Mouse (Mus musculus) heart, adult 2 months (tissue): Measurements from ENCODE around the gene Hoga1. TPM values are rescaled to one million over a fixed set of nuclear protein-coding genes. Genes with fewer than 3 reads are reported as not detected.

Source experiments
- DNase-seq, 2 experiments: peaks; one replicate each; pipeline ENCODE4 v3.0.0; 2021
- H3K27ac ChIP-seq: fragments of 200-600 bp; 2 replicates; pipeline ENCODE4 v1.8.1; 2022
- H3K27me3 ChIP-seq: fragments of 200-500 bp; 2 replicates; pipeline ENCODE4 v1.6.1; 2012; ENCODE audit warnings: mild to moderate bottlenecking, low read length, inconsistent platforms, mixed read lengths; ENCODE audit not compliant: control insufficient read depth, insufficient read depth
- H3K36me3 ChIP-seq: fragments of 200-500 bp; 2 replicates; pipeline ENCODE4 v1.6.1; 2012; ENCODE audit warnings: low read length, inconsistent platforms; ENCODE audit not compliant: control insufficient read depth, insufficient read depth
- H3K4me1 ChIP-seq: fragments of 200-500 bp; 2 replicates; pipeline ENCODE4 v1.6.1; 2011; ENCODE audit warnings: low read length; ENCODE audit not compliant: control insufficient read depth, insufficient read depth
- H3K4me3 ChIP-seq: fragments of 200-600 bp; 2 replicates; pipeline ENCODE4 v1.8.1; 2022
- H3K79me2 ChIP-seq: fragments of 200-500 bp; replicated peaks from 2 replicates; pipeline ENCODE4 v1.6.1; 2012; ENCODE audit warnings: mild to moderate bottlenecking, inconsistent platforms, low read length, moderate library complexity, mixed read lengths; ENCODE audit not compliant: control insufficient read depth, insufficient read depth
- H3K9ac ChIP-seq: fragments of 200-500 bp; 2 replicates; pipeline ENCODE4 v1.6.1; 2012; ENCODE audit warnings: low read depth, mild to moderate bottlenecking, control low read depth, inconsistent platforms, low read length, mixed read lengths
- CTCF ChIP-seq: fragments of 200-600 bp; IDR thresholded peaks from 2 replicates; pipeline ENCODE4 v1.8.1; 2022; ENCODE audit warnings: antibody characterized with exemption, mild to moderate bottlenecking, moderate library complexity
- EP300 ChIP-seq: fragments of 200-500 bp; IDR thresholded peaks from 2 replicates; pipeline ENCODE4 v1.6.1; 2011; ENCODE audit warnings: low read depth, low read length, control low read depth; ENCODE audit not compliant: insufficient read depth
- POLR2A ChIP-seq: fragments of 200-500 bp; IDR thresholded peaks from 2 replicates; pipeline ENCODE4 v1.6.1; 2011; ENCODE audit warnings: mild to moderate bottlenecking, low read depth, low read length, control low read depth; ENCODE audit not compliant: insufficient read depth
- WGBS: fragments of 180-500 bp; shearing (Covaris S2); methylation state at CpG from one replicate; pipeline ENCODE4 v1.1.7; 2018; 5-methylcytosine and 5-hydroxymethylcytosine counted together
- intact Hi-C: fragments of 180-260 bp; cut with DNase I; formaldehyde crosslinking; loops from one replicate; pipeline ENCODE4 v1.15.1; 2025
- polyA plus RNA-seq: library from polyadenylated mRNA; depleted of rRNA; stranded (reverse); fragments of >200 nt; gene quantifications from 2 replicates; pipeline ENCODE4 v1.2.3, GENCODE M21; 2012
- total RNA-seq, 2 experiments: library from RNA; stranded (reverse); gene quantifications; 2 replicates each; pipeline ENCODE4 v1.2.3; 2021

Hoga1 gene
- total and polyA plus RNA-seq, 3 experiments = 1.4 to 2.3 (median 1.6) TPM

DNA sequence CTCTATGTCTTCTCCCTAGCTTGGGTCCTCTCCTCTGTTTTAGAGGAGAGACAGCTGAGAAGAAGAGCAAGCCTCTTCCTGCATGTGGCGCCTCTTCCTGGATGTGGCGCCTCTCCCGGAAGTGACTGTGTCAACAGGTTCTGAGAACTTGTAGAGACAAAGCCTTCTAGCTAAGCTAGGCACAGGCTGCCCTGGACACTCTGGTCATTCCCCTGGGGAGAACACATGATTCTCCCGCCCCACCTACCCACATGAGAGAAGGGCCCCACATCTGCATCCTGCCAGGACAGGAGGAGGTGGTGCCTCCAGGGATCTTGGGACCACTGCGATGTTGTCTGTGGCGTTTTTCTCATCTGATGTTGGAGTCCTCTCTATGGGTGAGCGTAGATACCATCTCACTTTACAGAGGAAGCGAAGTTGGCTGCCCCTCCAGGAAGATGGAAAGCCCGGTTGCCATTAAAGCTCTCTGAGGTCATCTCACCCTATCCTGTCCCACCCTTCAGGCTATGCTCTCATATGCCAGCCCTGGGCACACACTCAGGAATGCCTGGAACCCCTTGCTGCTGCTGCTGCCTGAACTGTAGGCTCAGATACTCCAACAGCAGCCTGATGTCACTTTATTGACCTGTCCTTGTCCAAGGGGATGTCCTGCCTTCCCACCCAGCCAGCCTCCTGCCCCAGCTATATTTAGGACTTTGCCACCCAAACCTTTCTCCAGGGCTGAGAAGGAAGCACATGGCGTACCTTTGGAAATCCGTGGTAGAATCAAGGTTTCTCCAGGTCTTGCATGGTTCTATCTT, 23.2 kb downstream of the Hoga1 start:
- 40% methylated on average over 11 of the region's 11 CpGs for WGBS
- DNase-seq = peak; percentile 48 to 50

DNA sequence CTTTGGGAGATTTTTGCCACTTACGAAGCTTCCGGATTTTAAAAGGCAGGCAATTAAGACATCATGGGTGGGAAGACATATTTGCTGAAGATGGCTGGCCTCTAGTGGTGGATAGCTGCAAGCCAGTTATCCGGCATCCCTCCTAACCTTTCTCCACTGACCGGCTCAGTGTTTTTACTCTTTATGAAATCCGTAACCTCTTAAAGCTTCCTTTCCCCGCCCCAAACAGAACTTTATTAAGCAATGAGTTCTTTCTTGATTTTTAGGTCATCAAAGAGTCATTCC, 23.8 kb downstream of the Hoga1 start:
- H3K36me3 ChIP-seq = no peaks in the 10 kb centered on the region
- WGBS = 33% methylated on average over 6 of the region's 6 CpGs
- H3K27me3 ChIP-seq = no peaks in the 10 kb centered on the region
- no peak for DNase-seq
- intact Hi-C loops = loop anchor here (1.0 kb wide), 1 partner anchor 34 kb away; the partner anchor contains the start of gene Ankrd2
- peak overlapping the region; percentile 61 for H3K27ac ChIP-seq
- no peak for TF ChIP-seq EP300
- TF ChIP-seq POLR2A = no peak
- TF ChIP-seq CTCF = peak; percentile 91
- no peaks in the 10 kb centered on the region for H3K79me2 ChIP-seq
- H3K4me3 ChIP-seq = peak overlapping the region; percentile 31; the same call in 1 of the 2 replicates
- H3K9ac ChIP-seq = no peak overlapping the region
- peaks cover 4% of the 10 kb centered on the region for H3K4me1 ChIP-seq

More for the DNA sequence above, 23.2 kb downstream of the Hoga1 start:
- Histone ChIP-seq H3K27me3 (no peaks in the 10 kb centered on the region), H3K79me2 (no peaks in the 10 kb centered on the region), H3K4me1 (peaks cover 4% of the 10 kb centered on the region), H3K4me3 (peak overlapping the region; percentile 31; the same call in 1 of the 2 replicates), H3K36me3 (no peaks in the 10 kb centered on the region), H3K27ac (peak overlapping the region; percentile 61), H3K9ac (peak overlapping the region; percentile 1; the same call in 1 of the 2 replicates)
- TF ChIP-seq EP300 = no peak
- 0 out of 2 replicates have a peak, but pooled peaks have one; percentile 28 for TF ChIP-seq POLR2A
- intact Hi-C loops = loop anchor here (1.0 kb wide), 1 partner anchor 33 kb away; the partner anchor contains the start of gene Ankrd2

GRCm38 (mm10) chr19:42071221-42071620, 25.8 kb downstream of the Hoga1 start:
- H3K36me3 ChIP-seq = no peaks in the 10 kb centered on the region
- no peaks in the 10 kb centered on the region for H3K79me2 ChIP-seq
- peaks cover 4% of the 10 kb centered on the region for H3K4me1 ChIP-seq
- H3K27me3 ChIP-seq = no peaks in the 10 kb centered on the region
- no peak for DNase-seq
- no peak overlapping the region for H3K9ac ChIP-seq
- no peak overlapping the region for H3K4me3 ChIP-seq
- TF ChIP-seq EP300 (no peak), CTCF (no peak), POLR2A (no peak)
- 72% methylated on average over 7 of the region's 7 CpGs for WGBS
- intact Hi-C loops = no loop called here
- H3K27ac ChIP-seq = no peak overlapping the region

- Histone ChIP-seq H3K27ac (no peak overlapping the region), H3K36me3 (no peaks in the 10 kb centered on the region), H3K79me2 (no peaks in the 10 kb centered on the region), H3K27me3 (no peaks in the 10 kb centered on the region), H3K4me1 (peaks cover 4% of the 10 kb centered on the region), H3K9ac (no peak overlapping the region), H3K4me3 (no peak overlapping the region)
- no peak for DNase-seq
- intact Hi-C loops = no loop called here
- no peak for TF ChIP-seq CTCF
- TF ChIP-seq EP300 = no peak
- WGBS = 72% methylated on average over 15 of the region's 15 CpGs
These were observed 26.6 kb downstream of the Hoga1 start for GRCm38 (mm10) chr19:42071886-42072608.

- H3K79me2 ChIP-seq = no peaks in the 10 kb centered on the region
- no peaks in the 10 kb centered on the region for H3K36me3 ChIP-seq
- TF ChIP-seq POLR2A (no peak), CTCF (peak; percentile 23; the same call in 1 of the 2 replicates)
- no peak overlapping the region for H3K9ac ChIP-seq
- 60% methylated on average over 7 of the region's 7 CpGs for WGBS
- no peaks in the 10 kb centered on the region for H3K27me3 ChIP-seq
- DNase-seq = no peak
- peaks cover 4% of the 10 kb centered on the region for H3K4me1 ChIP-seq
- intact Hi-C loops = no loop called here
- H3K27ac ChIP-seq = no peak overlapping the region
- H3K4me3 ChIP-seq = no peak overlapping the region
These were observed 27.4 kb downstream of the Hoga1 start for GRCm38 (mm10) chr19:42072802-42073201.

- TF ChIP-seq POLR2A = no peak
- TF ChIP-seq CTCF = no peak
- TF ChIP-seq EP300 = no peak
- intact Hi-C loops = no loop called here
- H3K36me3 ChIP-seq = no peaks in the 10 kb centered on the region
- H3K4me3 ChIP-seq = no peak overlapping the region
- DNase-seq = peak in 1 of 2 experiments; percentile 25
- 87% methylated on average over 2 of the region's 2 CpGs for WGBS
- no peaks in the 10 kb centered on the region for H3K27me3 ChIP-seq
- H3K9ac ChIP-seq = no peak overlapping the region
- no peak overlapping the region for H3K27ac ChIP-seq
- H3K4me1 ChIP-seq = no peaks in the 10 kb centered on the region
- no peaks in the 10 kb centered on the region for H3K79me2 ChIP-seq
These were observed 29.6 kb downstream of the Hoga1 start for GRCm38 (mm10) chr19:42075051-42075450.
